Mouse (Mus musculus) MEL (cell line): ENCODE measurements around the gene Isoc2a. TPM values are rescaled to one million over a fixed set of nuclear protein-coding genes. Genes with fewer than 3 reads are reported as not detected.
"Not testable (repeated sequence)": the region's sequence is repeated elsewhere in the genome, so short reads cannot be mapped to it uniquely, and the experiment has no call there.

Source experiments
- DNase-seq: peaks from one replicate; pipeline ENCODE4 v3.0.0; 2011; ENCODE audit warnings: low read depth, low spot score
- H3K27ac ChIP-seq: 2 replicates; pipeline ENCODE4 v1.5.1; 2012; ENCODE audit warnings: low read depth, mild to moderate bottlenecking, control low read depth, low read length, moderate library complexity; ENCODE audit not compliant: control insufficient read depth
- H3K27me3 ChIP-seq, 2 experiments: fragments of 150-350 bp in 1 of 2; sonication (generic) in 1 of 2; 2 replicates each; pipeline ENCODE4 v1.6.1; 2012; ENCODE audit warnings: low read length in 2 of 2, mild to moderate bottlenecking in 2 of 2, improper control_type of control experiment in 1 of 2, moderate library complexity in 1 of 2; ENCODE audit not compliant: insufficient read depth in 2 of 2, control insufficient read depth in 1 of 2
- H3K36me3 ChIP-seq, 2 experiments: 2 replicates each; pipeline ENCODE4 v1.6.1; 2012 to 2014; ENCODE audit warnings: low read length in 2 of 2, improper control_type of control experiment in 1 of 2, inconsistent platforms in 1 of 2, mild to moderate bottlenecking in 1 of 2; ENCODE audit not compliant: insufficient read depth in 2 of 2, control insufficient read depth in 1 of 2
- H3K4me1 ChIP-seq, 2 experiments: fragments of 150-350 bp in 1 of 2; sonication (generic) in 1 of 2; 2 replicates each; pipeline ENCODE4 v1.6.1; 2012; ENCODE audit warnings: low read length in 2 of 2, improper control_type of control experiment in 1 of 2, mild to moderate bottlenecking in 1 of 2; ENCODE audit not compliant: insufficient read depth in 2 of 2, control insufficient read depth in 1 of 2
- H3K4me3 ChIP-seq, 2 experiments: fragments of 150-350 bp in 1 of 2; sonication (generic) in 1 of 2; 2 replicates each; pipeline ENCODE4 v1.5.1; 2012; ENCODE audit warnings: low read depth in 2 of 2, low read length in 2 of 2, mild to moderate bottlenecking in 2 of 2, moderate library complexity in 2 of 2, control low read depth in 1 of 2, improper control_type of control experiment in 1 of 2; ENCODE audit not compliant: control insufficient read depth in 1 of 2, insufficient read depth in 1 of 2
- H3K79me2 ChIP-seq: 2 replicates; pipeline ENCODE4 v1.6.1; 2012; ENCODE audit warnings: mild to moderate bottlenecking, low read length, moderate library complexity; ENCODE audit not compliant: control insufficient read depth, poor library complexity, insufficient read depth
- H3K9ac ChIP-seq: 2 replicates; pipeline ENCODE4 v1.6.1; 2012; ENCODE audit warnings: low read depth, mild to moderate bottlenecking, control low read depth, low read length, moderate library complexity; ENCODE audit not compliant: control insufficient read depth, poor library complexity, severe bottlenecking
- H3K9me3 ChIP-seq: fragments of 150-350 bp; sonication (generic); replicated peaks from 2 replicates; pipeline ENCODE4 v1.6.1; 2012; ENCODE audit warnings: mild to moderate bottlenecking, low read length, improper control_type of control experiment, moderate library complexity; ENCODE audit not compliant: insufficient read depth
- BHLHE40 ChIP-seq: IDR thresholded peaks from 2 replicates; pipeline ENCODE4 v1.6.1; 2012; ENCODE audit warnings: low read depth, mild to moderate bottlenecking, inconsistent platforms, low read length, improper control_type of control experiment, borderline replicate concordance
- CHD2 ChIP-seq: IDR thresholded peaks from 2 replicates; pipeline ENCODE4 v1.6.1; 2011; ENCODE audit warnings: low read length, improper control_type of control experiment
- EP300 ChIP-seq, 2 experiments: IDR thresholded peaks; 2 replicates each; pipeline ENCODE4 v1.6.1; 2011; ENCODE audit warnings: improper control_type of control experiment in 2 of 2, low read length in 2 of 2, low read depth in 1 of 2, mild to moderate bottlenecking in 1 of 2
- GABPA ChIP-seq: IDR thresholded peaks from 2 replicates; pipeline ENCODE4 v1.6.1; 2012; ENCODE audit warnings: low read depth, mild to moderate bottlenecking, inconsistent platforms, low read length, improper control_type of control experiment, moderate library complexity
- JUND ChIP-seq: IDR thresholded peaks from 2 replicates; pipeline ENCODE4 v1.6.1; 2011; ENCODE audit warnings: low read depth, mild to moderate bottlenecking, improper control_type of control experiment, low read length
- MAFK ChIP-seq: IDR thresholded peaks from 2 replicates; pipeline ENCODE4 v1.6.1; 2011; ENCODE audit warnings: low read depth, mild to moderate bottlenecking, low read length, improper control_type of control experiment, borderline replicate concordance
- MAZ ChIP-seq: IDR thresholded peaks from 2 replicates; pipeline ENCODE4 v1.6.1; 2012; ENCODE audit warnings: low read depth, mild to moderate bottlenecking, inconsistent platforms, low read length, improper control_type of control experiment
- MEF2A ChIP-seq: IDR thresholded peaks from 2 replicates; pipeline ENCODE4 v1.6.1; 2014; ENCODE audit warnings: low read depth, mild to moderate bottlenecking, inconsistent platforms, low read length, improper control_type of control experiment; ENCODE audit not compliant: poor library complexity, insufficient replicate concordance, severe bottlenecking; ENCODE audit errors: extremely low read depth
- MYB ChIP-seq: IDR thresholded peaks from 2 replicates; pipeline ENCODE4 v1.6.1; 2011; ENCODE audit warnings: mild to moderate bottlenecking, low read depth, low read length, improper control_type of control experiment
- POLR2A ChIP-seq, 2 experiments: IDR thresholded peaks; 2 replicates each; pipeline ENCODE4 v1.6.1; 2011 to 2012; ENCODE audit warnings: low read length in 2 of 2, mild to moderate bottlenecking in 2 of 2, control low read depth in 1 of 2, improper control_type of control experiment in 1 of 2, low read depth in 1 of 2, moderate library complexity in 1 of 2; ENCODE audit not compliant: control insufficient read depth in 1 of 2, insufficient read depth in 1 of 2, poor library complexity in 1 of 2
- POLR2AphosphoS5 ChIP-seq: IDR thresholded peaks from 2 replicates; pipeline ENCODE4 v1.6.1; 2012; ENCODE audit warnings: low read depth, borderline replicate concordance, mild to moderate bottlenecking, inconsistent platforms, low read length, moderate library complexity, mixed read lengths
- RCOR1 ChIP-seq: IDR thresholded peaks from 2 replicates; pipeline ENCODE4 v1.6.1; 2012; ENCODE audit warnings: low read depth, mild to moderate bottlenecking, inconsistent platforms, low read length, improper control_type of control experiment
- SIN3A ChIP-seq: IDR thresholded peaks from 2 replicates; pipeline ENCODE4 v1.6.1; 2012; ENCODE audit warnings: low read length, improper control_type of control experiment, inconsistent platforms
- SMC3 ChIP-seq: IDR thresholded peaks from 2 replicates; pipeline ENCODE4 v1.6.1; 2011; ENCODE audit warnings: low read depth, low read length, improper control_type of control experiment
- TAL1 ChIP-seq: IDR thresholded peaks from 2 replicates; pipeline ENCODE4 v1.6.1; 2012; ENCODE audit warnings: mild to moderate bottlenecking, inconsistent platforms, low read length, moderate library complexity, mixed read lengths
- TCF12 ChIP-seq: IDR thresholded peaks from 2 replicates; pipeline ENCODE4 v1.6.1; 2014; ENCODE audit warnings: low read depth, mild to moderate bottlenecking, inconsistent platforms, low read length, improper control_type of control experiment, moderate library complexity
- UBTF ChIP-seq: IDR thresholded peaks from 2 replicates; pipeline ENCODE4 v1.6.1; 2012; ENCODE audit warnings: low read depth, mild to moderate bottlenecking, inconsistent platforms, low read length, improper control_type of control experiment, moderate library complexity, borderline replicate concordance; ENCODE audit not compliant: insufficient read depth
- USF1 ChIP-seq: IDR thresholded peaks from 2 replicates; pipeline ENCODE4 v1.6.1; 2014; ENCODE audit warnings: low read depth, mild to moderate bottlenecking, inconsistent platforms, low read length, improper control_type of control experiment, moderate library complexity
- ZC3H11A ChIP-seq: IDR thresholded peaks from 2 replicates; pipeline ENCODE4 v1.6.1; 2012; ENCODE audit warnings: low read depth, mild to moderate bottlenecking, inconsistent platforms, low read length, improper control_type of control experiment
- ZMIZ1 ChIP-seq: IDR thresholded peaks from 2 replicates; pipeline ENCODE4 v1.6.1; 2012; ENCODE audit warnings: low read depth, mild to moderate bottlenecking, inconsistent platforms, low read length, improper control_type of control experiment, moderate library complexity
- polyA plus RNA-seq, 2 experiments: library from polyadenylated mRNA; stranded (reverse) in 1 of 2; unstranded in 1 of 2; fragments of >175 nt in 1 of 2; fragments of >200 nt in 1 of 2; gene quantifications; 2 replicates each; pipeline versions ENCODE4 v1.2.1 to v1.2.4; 2012; ENCODE audit warnings: low replicate concordance in 2 of 2, low read depth in 1 of 2; ENCODE audit not compliant: insufficient read length in 2 of 2, insufficient read depth in 1 of 2, missing spikeins in 1 of 2
- total RNA-seq: library from RNA; depleted of rRNA; stranded (reverse); fragments of 300-350 nt; gene quantifications from 2 replicates; pipeline ENCODE4 v1.2.3, GENCODE M21; 2012

The Isoc2a gene
- total and polyA plus RNA-seq, 3 experiments = 11.1 to 20.6 TPM; not detected in 1

DNA sequence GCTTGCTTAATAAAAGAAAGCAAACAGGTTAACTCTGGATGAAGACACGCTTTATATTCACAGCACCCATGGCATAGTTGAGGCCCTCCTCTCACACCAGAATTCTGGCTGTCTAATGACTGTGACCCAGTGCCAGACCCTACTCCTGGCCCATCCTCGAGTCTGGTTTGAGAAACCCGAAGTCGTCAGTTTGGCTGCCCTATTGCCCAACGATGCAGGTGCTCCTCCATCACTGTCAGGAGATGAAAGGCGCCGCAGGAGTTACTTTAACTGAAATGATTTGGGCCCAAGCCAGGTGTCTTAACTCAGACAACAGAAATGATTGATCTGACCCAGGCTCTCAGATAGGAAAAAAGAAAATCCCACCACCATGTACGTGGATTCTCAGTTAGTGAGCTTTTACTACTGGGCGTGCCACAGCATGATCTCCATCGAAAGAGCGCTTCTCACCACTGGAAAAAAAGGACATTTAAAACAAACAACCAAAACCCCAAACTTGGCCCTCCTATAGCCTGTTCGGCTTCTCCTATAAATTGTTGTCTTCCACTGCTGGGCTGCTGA, 17.5 kb upstream of the Isoc2a start:
- Histone ChIP-seq H3K27ac (no peak overlapping the region), H3K9me3 (no peaks in the 10 kb centered on the region), H3K4me3 (no peak overlapping the region), H3K9ac (no peak overlapping the region), H3K79me2 (no peaks in the 10 kb centered on the region), H3K36me3 (no peaks in the 10 kb centered on the region), H3K4me1 (0 out of 4 replicates have a peak, but pooled peaks cover 0 to 2% of the 10 kb centered on the region in 2 experiments), H3K27me3 (no peaks in the 10 kb centered on the region; a peak in 1 of 4 replicates)
- TF ChIP-seq UBTF = no peak
- no peak for TF ChIP-seq TCF12
- TF ChIP-seq MAZ = no peak
- no peak for TF ChIP-seq USF1
- TF ChIP-seq CHD2 = no peak
- no peak for DNase-seq

DNA sequence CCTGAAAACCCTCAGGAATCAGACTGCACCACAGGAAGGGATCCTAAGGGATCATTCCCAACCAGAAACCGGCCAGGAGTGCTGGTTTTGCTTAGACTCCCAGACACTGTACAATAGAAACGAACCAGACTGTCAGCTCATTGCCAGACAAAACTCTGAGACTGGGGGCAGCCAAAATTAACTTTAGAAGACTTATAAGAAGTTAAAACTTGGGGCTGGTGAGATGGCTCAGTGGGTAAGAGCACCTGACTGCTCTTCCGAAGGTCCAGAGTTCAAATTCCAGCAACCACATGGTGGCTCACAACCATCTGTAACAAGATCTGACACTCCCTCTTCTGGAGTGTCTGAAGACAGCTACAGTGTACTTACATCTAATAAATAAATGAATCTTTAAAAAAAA, 16.0 kb upstream of the Isoc2a start:
- not testable (repeated sequence) for DNase-seq, H3K79me2 ChIP-seq, H3K27ac ChIP-seq, H3K4me1 ChIP-seq, H3K36me3 ChIP-seq, H3K9ac ChIP-seq, H3K4me3 ChIP-seq, H3K9me3 ChIP-seq, H3K27me3 ChIP-seq

DNA sequence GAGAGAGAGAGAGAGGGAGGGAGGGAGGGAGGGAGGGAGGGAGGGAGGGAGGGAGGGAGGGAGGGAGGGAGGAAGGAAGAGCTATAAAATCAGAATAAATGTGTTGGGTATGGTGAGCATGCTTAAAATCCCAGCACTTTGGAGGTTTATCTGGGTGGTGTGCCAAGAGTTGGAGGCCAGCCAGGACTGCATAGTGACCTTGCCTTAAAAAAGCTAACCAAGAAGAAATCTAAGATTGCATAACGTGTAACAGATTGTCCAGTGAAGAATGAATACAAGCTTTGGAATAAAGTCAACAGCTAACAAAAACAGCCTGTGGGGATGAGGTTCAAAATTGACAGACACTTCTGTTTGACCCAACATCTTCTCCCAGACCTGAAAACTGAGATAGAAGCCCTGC, 13.9 kb upstream of the Isoc2a start:
- no peak overlapping the region for H3K4me3 ChIP-seq
- H3K79me2 ChIP-seq = no peaks in the 10 kb centered on the region; the same call in 1 of the 2 replicates
- no peaks in the 10 kb centered on the region; a peak in 1 of 4 replicates for H3K27me3 ChIP-seq
- TF ChIP-seq SIN3A = no peak
- no peak for TF ChIP-seq MAFK
- no peak for TF ChIP-seq SMC3
- H3K36me3 ChIP-seq = no peaks in the 10 kb centered on the region; a peak in 1 of 4 replicates
- H3K9ac ChIP-seq = no peak overlapping the region
- H3K27ac ChIP-seq = no peak overlapping the region
- DNase-seq = peak; percentile 18
- H3K9me3 ChIP-seq = no peaks in the 10 kb centered on the region
- no peaks in the 10 kb centered on the region for H3K4me1 ChIP-seq

DNA sequence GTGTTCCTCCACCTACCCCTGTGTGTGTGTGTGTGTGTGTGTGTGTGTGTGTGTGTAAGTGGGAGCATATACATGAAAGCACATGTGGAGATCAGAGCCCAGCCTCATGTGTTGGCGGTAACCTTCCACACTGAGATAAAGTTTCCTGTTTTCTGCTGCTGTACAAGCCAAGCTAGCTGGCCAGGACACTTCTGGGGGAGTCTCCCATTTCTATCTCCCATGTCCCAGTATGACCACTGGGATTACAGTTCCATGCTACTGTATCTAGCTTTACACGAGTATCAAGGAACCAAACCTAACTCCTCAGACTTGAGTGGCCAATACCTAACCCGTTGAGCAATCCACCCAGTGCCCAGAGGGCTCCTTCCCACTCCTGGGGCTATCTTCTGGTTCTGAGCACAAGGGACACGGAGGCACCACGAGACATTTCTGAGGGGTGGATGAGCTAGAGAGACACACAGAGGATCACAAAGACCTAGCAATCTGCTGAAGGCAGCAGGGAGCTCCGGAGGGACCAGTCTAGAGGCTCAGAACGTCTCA, 13.3 kb upstream of the Isoc2a start:
- H3K27me3 ChIP-seq = no peaks in the 10 kb centered on the region; a peak in 1 of 4 replicates
- no peak overlapping the region for H3K4me3 ChIP-seq
- no peaks in the 10 kb centered on the region for H3K9me3 ChIP-seq
- H3K79me2 ChIP-seq = no peaks in the 10 kb centered on the region; the same call in 1 of the 2 replicates
- no peak overlapping the region for H3K27ac ChIP-seq
- no peaks in the 10 kb centered on the region for H3K4me1 ChIP-seq
- DNase-seq = no peak
- H3K9ac ChIP-seq = no peak overlapping the region
- H3K36me3 ChIP-seq = no peaks in the 10 kb centered on the region; a peak in 1 of 4 replicates
- no peak for TF ChIP-seq USF1
- no peak for TF ChIP-seq GABPA
- TF ChIP-seq EP300 (IDR thresholded peaks at IDR 0.05; ENCODE audit: low read depth in 1 of 2, low read length in 2 of 2) = no peak
- TF ChIP-seq POLR2A (IDR thresholded peaks at IDR 0.05; ENCODE audit: control insufficient read depth in 1 of 2, insufficient read depth in 1 of 2, low read depth in 1 of 2, low read length in 2 of 2, poor library complexity in 1 of 2) = no peak
- no peak for TF ChIP-seq MYB
- no peak for TF ChIP-seq POLR2AphosphoS5
- no peak for TF ChIP-seq ZMIZ1
- TF ChIP-seq TAL1 = no peak
- no peak for TF ChIP-seq BHLHE40
- TF ChIP-seq JUND = no peak
- TF ChIP-seq RCOR1 = no peak
- TF ChIP-seq ZC3H11A = no peak
- TF ChIP-seq MEF2A = no peak
